Mouse (Mus musculus): ENCODE results near the gene Npnt. TPM values are rescaled to one million over a fixed set of nuclear protein-coding genes. Genes with fewer than 3 reads are reported as not detected.

Gene Npnt
- total RNA-seq, 2 experiments from 2014 or later: 65.7 to 90.7 TPM

GRCm38 (mm10) chr3:132866984-132867383 lies 83.1 kb downstream of the Npnt start:
- DNase-seq (ENCODE audit: low spot score in 2 of 2): no peak

GRCm38 (mm10) chr3:132865596-132865995 lies 84.5 kb downstream of the Npnt start:
- intact Hi-C loops (cut with DNase I): no loop called here

More at GRCm38 (mm10) chr3:132866984-132867383, 83.1 kb downstream of the Npnt start:
- intact Hi-C loops (cut with DNase I): no loop called here

GRCm38 (mm10) chr3:132864986-132865385 lies 85.1 kb downstream of the Npnt start:
- DNase-seq (ENCODE audit: low spot score in 2 of 2): no peak
- intact Hi-C loops (cut with DNase I): no loop called here

More at GRCm38 (mm10) chr3:132865596-132865995, 84.5 kb downstream of the Npnt start:
- DNase-seq (ENCODE audit: low spot score in 2 of 2): no peak

GRCm38 (mm10) chr3:132864329-132864919 lies 85.7 kb downstream of the Npnt start:
- DNase-seq (ENCODE audit: low spot score in 2 of 2): no peak
- intact Hi-C loops (cut with DNase I): no loop called here

- no peak for DNase-seq (ENCODE audit: low spot score in 2 of 2)
- intact Hi-C loops (cut with DNase I): no loop called here
Measured at GRCm38 (mm10) chr3:132863843-132864242, 86.2 kb downstream of the Npnt start.

GRCm38 (mm10) chr3:132860796-132861195 lies 89.3 kb downstream of the Npnt start:
- intact Hi-C loops (cut with DNase I): no loop called here
- DNase-seq (ENCODE audit: low spot score in 2 of 2): no peak

GRCm38 (mm10) chr3:132859573-132859972 lies 90.5 kb downstream of the Npnt start:
- DNase-seq (ENCODE audit: low spot score in 2 of 2): no peak
- intact Hi-C loops (cut with DNase I): no loop called here

GRCm38 (mm10) chr3:132858849-132859248 lies 91.2 kb downstream of the Npnt start:
- intact Hi-C loops (cut with DNase I): no loop called here
- no peak for DNase-seq (ENCODE audit: low spot score in 2 of 2)

GRCm38 (mm10) chr3:132856651-132857050 lies 93.4 kb downstream of the Npnt start:
- intact Hi-C loops (cut with DNase I): no loop called here
- DNase-seq (ENCODE audit: low spot score in 2 of 2): no peak

GRCm38 (mm10) chr3:132855458-132856212 lies 94.5 kb downstream of the Npnt start:
- intact Hi-C loops (cut with DNase I): no loop called here
- DNase-seq (ENCODE audit: low spot score in 2 of 2): no peak

- intact Hi-C loops (cut with DNase I): no loop called here
- no peak for DNase-seq (ENCODE audit: low spot score in 2 of 2)
Measured at GRCm38 (mm10) chr3:132854271-132854670, 95.8 kb downstream of the Npnt start.

GRCm38 (mm10) chr3:132851841-132852728 lies 98.0 kb downstream of the Npnt start:
- intact Hi-C loops (cut with DNase I): no loop called here
- no peak for DNase-seq (ENCODE audit: low spot score in 2 of 2)

GRCm38 (mm10) chr3:132851417-132851816 lies 98.7 kb downstream of the Npnt start:
- DNase-seq (ENCODE audit: low spot score in 2 of 2): no peak
- intact Hi-C loops (cut with DNase I): no loop called here

- no peak for DNase-seq (ENCODE audit: low spot score in 2 of 2)
Measured at GRCm38 (mm10) chr3:132850431-132850830, 99.7 kb downstream of the Npnt start.

GRCm38 (mm10) chr3:132849669-132850068 lies 100.4 kb downstream of the Npnt start:
- intact Hi-C loops (cut with DNase I): no loop called here
- DNase-seq (ENCODE audit: low spot score in 2 of 2): no peak

More at GRCm38 (mm10) chr3:132850431-132850830, 99.7 kb downstream of the Npnt start:
- intact Hi-C loops (cut with DNase I): no loop called here

GRCm38 (mm10) chr3:132842676-132843075 lies 107.4 kb downstream of the Npnt start:
- intact Hi-C loops (cut with DNase I): no loop called here

GRCm38 (mm10) chr3:132839516-132839915 lies 110.6 kb downstream of the Npnt start:
- no peak for DNase-seq (ENCODE audit: low spot score in 2 of 2)
- intact Hi-C loops (cut with DNase I): no loop called here

More at GRCm38 (mm10) chr3:132842676-132843075, 107.4 kb downstream of the Npnt start:
- no peak for DNase-seq (ENCODE audit: low spot score in 2 of 2)

GRCm38 (mm10) chr3:132838656-132839417 lies 111.3 kb downstream of the Npnt start:
- intact Hi-C loops (cut with DNase I): no loop called here
- DNase-seq (ENCODE audit: low spot score in 2 of 2): no peak

GRCm38 (mm10) chr3:132837134-132837533 lies 113.0 kb downstream of the Npnt start:
- intact Hi-C loops (cut with DNase I): no loop called here
- DNase-seq (ENCODE audit: low spot score in 2 of 2): no peak

Data from left cerebral cortex, postnatal 14 days (tissue).